Mouse (Mus musculus): ENCODE data around the gene Thoc3. TPM values are rescaled to one million over a fixed set of nuclear protein-coding genes. Genes with fewer than 3 reads are reported as not detected.
"Not testable (repeated sequence)": the region's sequence is repeated elsewhere in the genome, so short reads cannot be mapped to it uniquely, and the experiment has no call there.

Thoc3 gene
- polyA plus RNA-seq (2015; fragmentation: Nextera tagmentation; extraction: Ambion mirVana), result 62.0 and 74.9 TPM in 2 replicates

DNA sequence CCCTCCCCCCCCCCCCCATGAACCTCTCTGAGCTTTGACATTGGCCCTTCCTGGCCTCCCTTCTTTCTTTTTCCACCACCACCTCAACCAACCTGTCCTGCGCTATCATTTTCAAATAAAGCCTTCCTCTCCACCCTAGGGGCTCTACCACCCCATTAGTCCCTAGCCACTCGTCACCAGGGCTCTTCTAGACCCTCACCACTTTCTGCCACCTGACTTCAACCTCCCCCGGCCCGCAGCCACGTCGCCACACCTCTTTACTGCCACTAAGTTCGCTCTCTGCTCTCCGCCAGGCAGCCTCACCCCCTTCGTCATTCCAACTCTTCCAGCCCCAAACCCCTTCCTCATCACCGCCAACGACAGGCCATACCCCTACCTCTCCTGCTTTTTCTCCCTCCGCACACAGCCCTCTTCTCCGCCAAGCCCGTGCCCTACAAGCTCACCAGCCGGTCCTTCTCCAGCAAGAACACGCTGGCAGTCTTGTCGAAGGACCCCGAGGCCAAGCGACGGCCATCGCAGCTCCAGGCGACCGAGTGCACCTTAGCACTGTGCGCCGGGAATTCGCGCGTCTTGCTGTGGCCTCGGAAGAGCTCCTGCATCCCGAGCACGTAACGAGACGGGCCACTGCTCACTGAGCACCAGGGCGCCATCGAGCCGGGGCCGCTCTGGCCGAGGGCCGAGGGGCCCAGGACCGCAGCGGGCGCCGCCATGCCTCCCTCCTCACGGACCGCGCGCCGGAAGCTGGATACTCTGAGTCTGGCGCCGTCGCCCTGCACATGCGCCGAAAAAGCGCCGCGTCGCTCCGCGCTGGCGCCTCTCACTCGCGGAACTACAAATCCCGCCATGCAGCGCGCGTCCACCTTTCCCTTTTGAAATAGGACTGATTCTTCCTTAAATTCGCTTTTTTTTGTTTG, at the start of gene Thoc3:
Gene Thoc3 (minus strand): TSS at position 752 of the 914 bp plus-strand sequence.
- under 1% methylated on average over 67 of the region's 67 CpGs for WGBS
- no peaks in the 10 kb centered on the region for H3K27me3 ChIP-seq
- peaks cover 10% of the 10 kb centered on the region for H3K4me1 ChIP-seq (replicated peaks)
- H3K36me3 ChIP-seq, result peaks cover 40% of the 10 kb centered on the region
- peak within 1 kb of the TSS; percentile 90 for H3K4me3 ChIP-seq
- peak within 1 kb of the TSS; percentile 91 for H3K9ac ChIP-seq
- 0 out of 2 replicates have a peak, but pooled peaks cover 7% of the 10 kb centered on the region for H3K9me3 ChIP-seq (replicated peaks)
- H3K27ac ChIP-seq, result peak within 1 kb of the TSS; percentile 58
- peak; percentile 96 for ATAC-seq (replicated peaks; ENCODE audit: insufficient number of reproducible peaks, insufficient read depth, low FRiP score, low read depth)
- H3K4me2 ChIP-seq, result peak within 1 kb of the TSS; percentile 92

DNA sequence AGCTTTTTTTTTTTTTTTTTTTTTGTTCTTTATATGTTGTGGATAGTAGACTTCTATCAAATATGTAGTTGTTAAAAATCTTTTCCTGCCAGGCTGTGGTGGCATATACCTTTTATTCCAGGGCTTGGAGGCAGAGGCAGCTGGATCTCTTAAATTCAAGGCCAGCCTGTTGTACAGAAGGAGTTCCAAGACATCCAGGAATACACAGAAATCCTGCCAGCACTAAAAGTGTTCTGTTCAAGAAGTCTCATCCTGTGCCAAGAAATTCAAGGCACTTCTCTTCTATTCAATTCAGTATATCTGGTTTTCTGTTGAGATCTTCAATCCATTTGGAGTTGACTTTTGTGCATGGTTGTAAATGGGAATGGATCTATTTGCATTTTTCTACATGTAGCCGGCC, 37.3 kb upstream of the Thoc3 start:
- ATAC-seq (replicated peaks; ENCODE audit: insufficient number of reproducible peaks, insufficient read depth, low FRiP score, low read depth), result no peak
- no peaks in the 10 kb centered on the region for H3K9me3 ChIP-seq (replicated peaks)
- peaks cover 16% of the 10 kb centered on the region for H3K4me1 ChIP-seq (replicated peaks)
- no peak overlapping the region for H3K27ac ChIP-seq
- no peaks in the 10 kb centered on the region for H3K36me3 ChIP-seq
- no peak overlapping the region for H3K9ac ChIP-seq
- H3K4me2 ChIP-seq, result no peak overlapping the region
- 92% methylated on average over 1 of the region's 1 CpGs for WGBS
- no peaks in the 10 kb centered on the region; the same call in 1 of the 2 replicates for H3K27me3 ChIP-seq
- no peak overlapping the region for H3K4me3 ChIP-seq

DNA sequence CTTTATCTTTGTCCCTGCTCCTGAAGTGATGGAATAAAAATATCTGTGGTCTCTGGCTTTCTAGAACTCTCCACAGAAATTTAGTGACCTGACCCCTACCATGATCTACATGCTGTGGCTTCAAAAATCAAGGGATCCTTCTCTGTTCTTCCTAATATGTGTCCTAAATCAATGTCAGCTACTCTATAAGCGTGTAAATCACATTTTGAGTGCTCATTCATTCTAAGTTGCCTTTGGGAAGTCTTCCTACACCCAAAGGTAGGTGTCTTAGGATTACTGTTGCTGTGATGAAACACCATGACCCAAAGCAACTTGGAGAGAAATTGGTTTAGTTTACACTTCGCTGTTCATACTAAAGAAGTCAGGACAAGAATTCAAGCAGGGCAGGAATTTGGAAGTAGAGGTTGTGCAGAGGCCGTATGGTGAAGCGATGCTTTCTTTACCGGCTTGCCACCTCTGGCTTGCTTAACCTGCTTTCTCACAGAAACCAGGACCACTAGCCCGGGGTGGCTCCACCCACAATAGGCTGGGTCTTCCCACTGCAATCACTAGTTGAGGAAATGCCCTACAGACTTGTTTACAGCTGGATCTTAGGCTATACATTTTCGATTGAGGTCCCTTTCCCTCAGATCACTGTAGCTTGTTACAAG, 36.1 kb upstream of the Thoc3 start:
- WGBS, result 47% methylated on average over 7 of the region's 7 CpGs
- H3K4me2 ChIP-seq, result peak overlapping the region; percentile 88
- H3K27ac ChIP-seq, result no peak overlapping the region
- no peak for ATAC-seq (replicated peaks; ENCODE audit: insufficient number of reproducible peaks, insufficient read depth, low FRiP score, low read depth)
- no peaks in the 10 kb centered on the region for H3K36me3 ChIP-seq
- H3K27me3 ChIP-seq, result no peaks in the 10 kb centered on the region; the same call in 1 of the 2 replicates
- peak overlapping the region; percentile 73 for H3K9ac ChIP-seq
- peaks cover 16% of the 10 kb centered on the region for H3K4me1 ChIP-seq (replicated peaks)
- no peaks in the 10 kb centered on the region for H3K9me3 ChIP-seq (replicated peaks)
- peak overlapping the region; percentile 66 for H3K4me3 ChIP-seq

DNA sequence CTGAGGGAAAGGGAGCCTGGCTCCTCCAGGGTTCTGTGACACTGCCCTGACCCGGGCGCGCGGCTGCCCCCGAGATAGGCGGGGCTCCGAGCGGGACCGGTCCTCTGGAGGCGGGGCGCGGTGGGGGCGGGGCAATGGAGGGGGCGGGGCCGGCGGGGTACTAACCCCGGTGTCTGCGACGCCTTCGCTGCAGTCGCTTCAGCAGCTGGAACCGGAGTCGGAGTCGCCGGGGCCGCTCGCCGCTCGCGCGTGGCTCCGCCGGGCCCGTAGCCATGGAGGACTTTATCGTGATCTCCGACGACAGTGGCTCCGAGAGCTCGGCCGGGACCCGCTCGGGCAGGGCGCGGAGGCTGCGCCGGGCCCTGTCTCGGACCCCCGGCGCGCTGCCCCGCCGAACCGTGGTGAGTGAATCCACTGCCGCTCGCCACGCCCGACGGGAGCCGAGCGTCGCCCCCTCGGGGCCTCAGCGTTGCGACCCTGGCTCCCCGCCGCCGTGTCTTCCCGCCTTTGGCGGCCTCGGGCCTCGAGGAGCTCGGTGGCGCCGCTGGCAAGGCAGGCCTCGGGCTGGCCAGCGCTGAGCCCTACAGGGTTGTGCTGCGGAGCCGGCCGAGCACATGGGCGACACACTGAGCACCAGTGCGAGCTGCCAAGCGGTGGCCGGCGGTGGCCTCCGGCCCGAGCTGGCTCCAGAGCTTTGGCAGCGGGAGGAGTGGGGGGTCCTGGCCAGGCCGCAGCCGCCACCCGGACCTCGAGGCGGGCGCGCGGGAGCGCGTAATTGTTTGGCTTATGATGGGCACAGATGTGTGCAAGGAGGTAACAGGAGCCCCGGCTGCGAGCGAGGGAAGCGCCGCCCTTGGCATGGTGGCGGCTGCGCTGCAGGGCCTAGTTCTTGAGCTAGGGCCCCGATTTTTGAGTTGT, 35.2 kb upstream of the Thoc3 start, which contains the start of gene Simc1:
Gene Simc1 (plus strand): TSS at position 176 of the 918 bp plus-strand sequence.
- H3K27ac ChIP-seq, result peak within 1 kb of the TSS; percentile 45
- H3K4me3 ChIP-seq, result peak within 1 kb of the TSS; percentile 66
- peak within 1 kb of the TSS; percentile 73 for H3K9ac ChIP-seq
- under 1% methylated on average over 99 of the region's 105 CpGs for WGBS
- peak within 1 kb of the TSS; percentile 88 for H3K4me2 ChIP-seq
- H3K27me3 ChIP-seq, result no peaks in the 10 kb centered on the region; the same call in 1 of the 2 replicates
- H3K9me3 ChIP-seq (replicated peaks), result no peaks in the 10 kb centered on the region
- peak; percentile 94 for ATAC-seq (replicated peaks; ENCODE audit: insufficient number of reproducible peaks, insufficient read depth, low FRiP score, low read depth)
- peaks cover 16% of the 10 kb centered on the region for H3K4me1 ChIP-seq (replicated peaks)
- H3K36me3 ChIP-seq, result no peaks in the 10 kb centered on the region

DNA sequence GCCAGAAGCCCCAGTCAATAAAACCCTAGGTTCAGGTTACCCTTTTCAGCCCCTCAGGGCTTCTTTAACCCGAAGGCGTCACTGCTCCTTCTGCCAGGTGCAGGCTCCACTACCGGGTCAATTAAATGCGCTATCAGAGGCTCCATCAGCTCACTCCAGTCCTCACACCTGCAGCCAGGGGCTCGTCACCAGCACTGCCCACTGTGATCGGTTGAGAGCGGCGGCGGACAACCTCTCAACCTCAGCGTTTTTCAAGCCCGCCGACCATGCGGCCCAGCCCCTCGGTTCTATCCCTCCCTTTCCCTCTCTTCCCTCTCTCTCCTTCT, 34.6 kb upstream of the Thoc3 start:
- Histone ChIP-seq H3K9me3 (replicated peaks) (no peaks in the 10 kb centered on the region), H3K9ac (peak overlapping the region; percentile 73), H3K4me1 (replicated peaks) (peaks cover 16% of the 10 kb centered on the region), H3K36me3 (no peaks in the 10 kb centered on the region), H3K4me2 (peak overlapping the region; percentile 88), H3K27ac (no peak overlapping the region), H3K27me3 (no peaks in the 10 kb centered on the region; the same call in 1 of the 2 replicates), H3K4me3 (peak overlapping the region; percentile 66)
- 3% methylated on average over 14 of the region's 14 CpGs for WGBS
- ATAC-seq (replicated peaks; ENCODE audit: insufficient number of reproducible peaks, insufficient read depth, low FRiP score, low read depth), result no peak

DNA sequence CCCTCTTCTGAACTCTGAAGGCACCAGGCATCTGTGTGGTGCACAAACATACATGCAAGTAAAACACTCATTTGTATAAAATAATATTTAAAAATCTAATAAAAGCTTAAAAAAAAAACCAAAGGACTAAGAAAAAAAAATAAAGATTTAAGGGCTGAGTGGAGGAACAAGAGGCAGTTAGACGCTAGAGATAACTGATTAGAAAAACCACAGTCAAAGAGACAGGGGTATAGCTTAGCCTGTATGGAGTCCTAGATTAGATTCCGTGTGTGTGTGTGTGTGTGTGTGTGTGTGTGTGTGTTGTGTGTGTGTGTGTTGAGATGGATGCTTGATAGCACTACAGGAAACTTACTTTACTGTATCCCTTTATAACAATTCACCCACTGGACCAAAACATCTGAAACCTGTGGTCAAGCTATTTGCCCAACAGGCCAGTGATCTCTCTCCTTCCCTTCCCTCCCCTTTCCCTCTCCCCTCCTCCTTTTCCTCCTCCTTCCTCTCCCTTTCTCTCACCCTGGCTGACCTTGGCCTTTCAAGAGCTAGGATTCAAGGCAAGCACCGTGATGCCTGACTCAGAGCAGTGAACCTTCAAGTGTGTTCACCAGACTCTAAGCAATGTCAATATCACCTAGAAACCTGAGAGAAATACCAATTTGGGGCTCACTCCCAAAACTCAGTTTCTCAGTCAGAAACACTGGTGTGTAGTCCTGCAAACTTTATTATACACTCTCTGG, 33.5 kb upstream of the Thoc3 start:
- Histone ChIP-seq H3K9ac (no peak overlapping the region), H3K36me3 (no peaks in the 10 kb centered on the region), H3K4me2 (no peak overlapping the region), H3K4me1 (replicated peaks) (peaks cover 16% of the 10 kb centered on the region), H3K9me3 (replicated peaks) (no peaks in the 10 kb centered on the region), H3K4me3 (no peak overlapping the region), H3K27ac (no peak overlapping the region), H3K27me3 (no peaks in the 10 kb centered on the region; the same call in 1 of the 2 replicates)
- no peak for ATAC-seq (replicated peaks; ENCODE audit: insufficient number of reproducible peaks, insufficient read depth, low FRiP score, low read depth)
- 47% methylated on average over 3 of the region's 3 CpGs for WGBS

DNA sequence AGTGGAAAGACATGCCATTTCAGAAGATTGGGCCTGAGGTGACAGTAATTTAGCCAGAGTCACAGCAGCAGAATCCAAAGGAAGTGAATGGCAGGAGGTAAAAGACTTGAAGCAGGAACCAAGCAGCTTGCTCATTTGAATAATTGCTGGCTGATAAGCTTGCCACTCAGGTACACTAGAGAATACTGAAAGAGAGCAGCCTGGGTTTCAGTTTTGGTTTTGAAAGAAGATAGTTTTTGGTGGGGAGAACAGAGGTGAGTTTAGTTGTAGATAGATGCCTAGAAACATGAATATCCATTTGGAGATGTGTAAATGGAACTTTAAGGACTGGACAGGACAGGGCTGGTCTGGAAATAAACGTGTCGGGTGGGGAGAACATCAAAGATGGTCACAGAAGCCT, 32.7 kb upstream of the Thoc3 start:
- peaks cover 16% of the 10 kb centered on the region for H3K4me1 ChIP-seq (replicated peaks)
- H3K36me3 ChIP-seq, result no peaks in the 10 kb centered on the region
- no peak for ATAC-seq (replicated peaks; ENCODE audit: insufficient number of reproducible peaks, insufficient read depth, low FRiP score, low read depth)
- no peaks in the 10 kb centered on the region; the same call in 1 of the 2 replicates for H3K27me3 ChIP-seq
- H3K4me3 ChIP-seq, result no peak overlapping the region
- H3K4me2 ChIP-seq, result no peak overlapping the region
- 61% methylated on average over 2 of the region's 2 CpGs for WGBS
- H3K9ac ChIP-seq, result no peak overlapping the region
- no peaks in the 10 kb centered on the region for H3K9me3 ChIP-seq (replicated peaks)
- no peak overlapping the region for H3K27ac ChIP-seq

DNA sequence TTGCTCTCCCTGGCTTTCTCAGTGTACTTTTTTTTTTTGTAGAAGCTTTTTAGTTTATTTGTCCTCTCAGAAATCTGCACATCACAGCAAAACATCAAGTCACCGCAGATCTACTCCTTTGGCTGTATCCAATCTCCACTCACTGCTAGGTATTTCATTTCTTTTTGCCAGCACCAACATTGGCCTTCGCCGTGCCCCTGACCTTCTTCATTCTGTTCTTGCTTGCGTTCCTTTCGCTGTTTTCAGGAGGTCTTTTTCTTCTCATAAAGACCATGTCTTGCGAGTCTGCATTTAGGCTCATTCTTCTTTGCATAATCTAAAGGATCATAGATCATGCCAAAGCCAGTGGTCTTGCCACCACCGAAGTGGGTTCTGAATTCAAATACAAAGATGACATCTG, 30.9 kb upstream of the Thoc3 start:
- not testable (repeated sequence) for H3K36me3 ChIP-seq; H3K27ac ChIP-seq; H3K9me3 ChIP-seq (replicated peaks); H3K9ac ChIP-seq; ATAC-seq (replicated peaks; ENCODE audit: insufficient number of reproducible peaks, insufficient read depth, low FRiP score, low read depth); H3K27me3 ChIP-seq; H3K4me3 ChIP-seq; H3K4me2 ChIP-seq
- peaks cover 11% of the 10 kb centered on the region for H3K4me1 ChIP-seq (replicated peaks)
- WGBS, result 90% methylated on average over 7 of the region's 7 CpGs

DNA sequence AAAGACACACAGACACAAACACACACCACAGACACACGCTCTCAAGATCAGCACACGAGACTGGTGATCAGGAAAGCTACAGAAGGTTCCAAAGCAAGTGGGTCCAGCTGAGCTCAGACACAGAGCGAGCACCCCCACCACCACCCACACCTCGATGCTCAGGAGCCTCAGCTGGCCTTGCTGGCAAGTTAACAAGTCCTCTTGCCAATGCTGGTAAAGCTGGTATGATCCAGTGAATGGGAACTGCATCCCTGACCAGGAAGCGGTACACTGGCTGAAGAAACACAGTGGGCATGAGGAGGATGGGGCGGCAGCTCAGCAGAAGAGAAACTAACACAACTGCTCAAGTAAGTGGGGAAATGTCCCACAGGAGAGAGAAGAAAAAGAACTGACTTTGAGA, 22.7 kb upstream of the Thoc3 start:
- no peaks in the 10 kb centered on the region for H3K4me1 ChIP-seq (replicated peaks)
- WGBS, result 77% methylated on average over 6 of the region's 6 CpGs
- ATAC-seq (replicated peaks; ENCODE audit: insufficient number of reproducible peaks, insufficient read depth, low FRiP score, low read depth), result no peak

DNA sequence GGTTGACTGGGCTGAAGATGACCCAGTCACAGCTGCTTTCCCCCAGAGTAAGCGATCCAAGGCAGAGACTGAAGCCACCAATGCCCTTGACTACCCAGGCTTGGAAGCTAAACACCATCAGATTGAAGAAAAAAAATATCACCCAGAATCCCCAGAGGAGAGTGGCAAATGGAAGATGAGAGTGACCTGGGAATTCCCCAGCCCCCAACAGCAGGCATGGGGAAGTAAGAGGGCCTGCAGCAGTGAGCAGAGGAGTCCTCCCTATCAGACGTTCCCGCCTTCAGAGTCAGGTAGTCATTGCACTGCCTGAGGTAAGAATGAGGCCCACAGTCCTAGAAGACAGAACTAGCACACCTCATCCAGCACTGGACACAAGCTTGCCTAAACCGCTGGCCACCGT, 21.8 kb upstream of the Thoc3 start:
- no peaks in the 10 kb centered on the region for H3K4me1 ChIP-seq (replicated peaks)
- H3K36me3 ChIP-seq, result no peaks in the 10 kb centered on the region
- WGBS, result 71% methylated on average over 5 of the region's 5 CpGs
- H3K27me3 ChIP-seq, result no peaks in the 10 kb centered on the region
- no peak overlapping the region for H3K4me3 ChIP-seq
- no peak overlapping the region for H3K4me2 ChIP-seq
- ATAC-seq (replicated peaks; ENCODE audit: insufficient number of reproducible peaks, insufficient read depth, low FRiP score, low read depth), result no peak
- no peaks in the 10 kb centered on the region for H3K9me3 ChIP-seq (replicated peaks)
- no peak overlapping the region for H3K27ac ChIP-seq
- no peak overlapping the region for H3K9ac ChIP-seq

More for the DNA sequence above, 22.7 kb upstream of the Thoc3 start:
- Histone ChIP-seq H3K27ac (no peak overlapping the region), H3K9ac (no peak overlapping the region), H3K36me3 (no peaks in the 10 kb centered on the region), H3K4me3 (no peak overlapping the region), H3K4me2 (no peak overlapping the region), H3K9me3 (replicated peaks) (no peaks in the 10 kb centered on the region), H3K27me3 (no peaks in the 10 kb centered on the region)
